Mouse (Mus musculus): Measurements from ENCODE around the gene Tmem94. TPM values are rescaled to one million over a fixed set of nuclear protein-coding genes. Genes with fewer than 3 reads are reported as not detected.

The Tmem94 gene
- polyA plus RNA-seq, 1 experiment: 84.7 TPM

DNA sequence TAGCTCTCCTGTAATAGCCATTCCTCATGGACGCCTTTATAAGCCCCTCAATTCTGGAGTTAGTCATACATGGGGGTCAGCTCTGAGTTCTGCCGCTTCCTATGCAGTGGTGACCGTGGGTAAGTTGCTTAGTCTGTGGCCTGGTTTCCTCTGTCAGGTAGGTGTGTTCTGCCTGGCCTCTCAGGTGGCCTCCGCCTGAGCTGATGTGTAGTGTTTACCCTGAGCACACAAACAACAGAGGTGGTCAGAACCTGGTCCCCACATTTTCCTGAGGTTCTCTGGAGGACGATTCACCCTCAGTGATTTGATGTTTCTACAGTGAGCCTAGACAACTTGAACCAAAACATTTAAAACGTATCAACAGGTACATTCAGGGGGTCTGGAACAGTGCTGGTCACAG, 66.8 kb downstream of the Tmem94 start:
- WGBS: 93% methylated on average over 6 of the region's 6 CpGs
- TF ChIP-seq POLR2A (IDR thresholded peaks at IDR 0.05; ENCODE audit: control insufficient read depth, extremely low read depth, insufficient read depth, low read length, poor library complexity) (no peak), CTCF (IDR thresholded peaks at IDR 0.05; ENCODE audit: borderline replicate concordance, control insufficient read depth, extremely low read depth, insufficient read depth, low read length, poor library complexity) (no peak)
- no peak for DNase-seq
- H3K27me3 ChIP-seq (ENCODE audit: control insufficient read depth, insufficient read depth, low read length): no peaks in the 10 kb centered on the region
- H3K4me1 ChIP-seq (replicated peaks; ENCODE audit: control insufficient read depth, insufficient read depth, low read length): no peaks in the 10 kb centered on the region
- no peak overlapping the region for H3K4me3 ChIP-seq (ENCODE audit: control insufficient read depth, insufficient read depth, low read length)
- no peaks in the 10 kb centered on the region for H3K36me3 ChIP-seq (ENCODE audit: control insufficient read depth, insufficient read depth, low read length)
- H3K27ac ChIP-seq (ENCODE audit: control insufficient read depth, insufficient read depth, low read length): no peak overlapping the region

DNA sequence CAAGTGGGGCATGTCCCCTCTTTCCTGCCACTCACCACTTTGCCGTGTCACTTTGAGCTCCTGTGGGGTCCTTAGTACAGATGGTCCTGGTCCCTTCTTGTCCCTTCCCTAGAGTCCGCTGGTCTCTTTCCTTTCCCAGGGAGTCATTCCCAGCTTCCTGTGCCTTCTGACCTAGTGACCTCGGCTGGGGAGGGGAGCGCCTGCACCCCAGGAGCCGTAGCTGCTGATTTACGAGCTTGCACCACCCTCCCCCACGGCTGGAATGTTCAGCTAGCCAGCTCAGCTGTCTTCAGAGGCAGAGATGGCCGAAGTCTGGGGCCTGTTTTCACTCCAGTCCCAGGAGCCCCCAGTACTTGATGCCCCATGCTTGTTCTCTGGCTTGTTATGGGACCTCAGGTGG, 67.3 kb downstream of the Tmem94 start:
- Histone ChIP-seq H3K4me3 (ENCODE audit: control insufficient read depth, insufficient read depth, low read length) (no peak overlapping the region), H3K36me3 (ENCODE audit: control insufficient read depth, insufficient read depth, low read length) (no peaks in the 10 kb centered on the region), H3K27ac (ENCODE audit: control insufficient read depth, insufficient read depth, low read length) (no peak overlapping the region), H3K27me3 (ENCODE audit: control insufficient read depth, insufficient read depth, low read length) (no peaks in the 10 kb centered on the region), H3K4me1 (replicated peaks; ENCODE audit: control insufficient read depth, insufficient read depth, low read length) (no peaks in the 10 kb centered on the region)
- TF ChIP-seq CTCF (IDR thresholded peaks at IDR 0.05; ENCODE audit: borderline replicate concordance, control insufficient read depth, extremely low read depth, insufficient read depth, low read length, poor library complexity) (no peak), POLR2A (IDR thresholded peaks at IDR 0.05; ENCODE audit: control insufficient read depth, extremely low read depth, insufficient read depth, low read length, poor library complexity) (no peak)
- 93% methylated on average over 8 of the region's 8 CpGs for WGBS
- no peak for DNase-seq

DNA sequence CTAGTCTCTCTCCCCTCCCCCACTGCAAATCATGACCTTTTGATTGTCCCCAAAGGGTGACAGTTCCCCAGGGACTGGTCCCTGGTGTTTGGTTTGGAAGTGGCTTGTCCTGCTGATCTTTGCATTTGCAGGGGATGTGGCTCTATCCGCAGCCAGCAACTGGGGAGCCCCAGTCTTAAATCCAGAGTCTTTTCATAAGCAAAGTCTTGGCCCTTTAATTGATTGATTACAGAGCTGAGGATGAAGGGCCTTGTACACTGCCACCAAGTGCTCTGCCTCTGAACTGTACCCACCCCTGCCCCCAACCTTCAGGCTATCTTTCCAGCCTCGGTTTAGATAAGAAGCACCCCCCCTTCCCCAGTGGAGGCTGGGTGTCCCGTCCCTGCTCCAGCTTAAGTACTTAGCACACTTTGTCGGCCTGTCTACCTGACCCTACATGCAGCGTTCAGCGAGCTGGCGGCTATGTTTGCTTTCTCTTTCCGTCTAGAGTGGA, 67.8 kb downstream of the Tmem94 start:
- Histone ChIP-seq H3K36me3 (ENCODE audit: control insufficient read depth, insufficient read depth, low read length) (no peaks in the 10 kb centered on the region), H3K4me3 (ENCODE audit: control insufficient read depth, insufficient read depth, low read length) (no peak overlapping the region), H3K27ac (ENCODE audit: control insufficient read depth, insufficient read depth, low read length) (no peak overlapping the region), H3K4me1 (replicated peaks; ENCODE audit: control insufficient read depth, insufficient read depth, low read length) (no peaks in the 10 kb centered on the region), H3K27me3 (ENCODE audit: control insufficient read depth, insufficient read depth, low read length) (no peaks in the 10 kb centered on the region)
- WGBS: 89% methylated on average over 8 of the region's 8 CpGs
- no peak for DNase-seq
- TF ChIP-seq CTCF (IDR thresholded peaks at IDR 0.05; ENCODE audit: borderline replicate concordance, control insufficient read depth, extremely low read depth, insufficient read depth, low read length, poor library complexity): no peak
- TF ChIP-seq POLR2A (IDR thresholded peaks at IDR 0.05; ENCODE audit: control insufficient read depth, extremely low read depth, insufficient read depth, low read length, poor library complexity): no peak

DNA sequence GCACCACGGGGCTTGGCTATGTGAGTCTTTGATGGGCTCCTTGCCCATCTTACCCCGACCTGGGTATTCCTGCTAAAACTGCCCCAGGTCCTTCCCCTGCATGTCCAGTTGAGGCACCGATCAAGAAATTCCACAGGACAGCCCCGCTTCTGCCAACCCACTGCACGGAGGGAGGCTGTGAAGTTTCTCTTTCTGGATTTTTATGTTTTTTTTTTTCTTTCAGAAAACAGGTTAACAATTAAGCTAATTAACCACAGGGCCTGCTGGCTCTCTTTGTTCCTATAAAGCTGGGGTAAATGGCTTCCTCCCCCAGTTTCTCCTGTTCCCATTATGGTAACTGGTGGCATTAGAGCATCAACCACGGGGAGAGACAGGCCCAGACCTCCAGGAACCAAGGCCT, 68.8 kb downstream of the Tmem94 start:
- Histone ChIP-seq H3K27me3 (ENCODE audit: control insufficient read depth, insufficient read depth, low read length) (no peaks in the 10 kb centered on the region), H3K4me3 (ENCODE audit: control insufficient read depth, insufficient read depth, low read length) (no peak overlapping the region), H3K4me1 (replicated peaks; ENCODE audit: control insufficient read depth, insufficient read depth, low read length) (no peaks in the 10 kb centered on the region), H3K27ac (ENCODE audit: control insufficient read depth, insufficient read depth, low read length) (no peak overlapping the region), H3K36me3 (ENCODE audit: control insufficient read depth, insufficient read depth, low read length) (no peaks in the 10 kb centered on the region)
- DNase-seq: no peak
- 91% methylated on average over 6 of the region's 6 CpGs for WGBS
- no peak for TF ChIP-seq POLR2A (IDR thresholded peaks at IDR 0.05; ENCODE audit: control insufficient read depth, extremely low read depth, insufficient read depth, low read length, poor library complexity)
- TF ChIP-seq CTCF (IDR thresholded peaks at IDR 0.05; ENCODE audit: borderline replicate concordance, control insufficient read depth, extremely low read depth, insufficient read depth, low read length, poor library complexity): no peak

DNA sequence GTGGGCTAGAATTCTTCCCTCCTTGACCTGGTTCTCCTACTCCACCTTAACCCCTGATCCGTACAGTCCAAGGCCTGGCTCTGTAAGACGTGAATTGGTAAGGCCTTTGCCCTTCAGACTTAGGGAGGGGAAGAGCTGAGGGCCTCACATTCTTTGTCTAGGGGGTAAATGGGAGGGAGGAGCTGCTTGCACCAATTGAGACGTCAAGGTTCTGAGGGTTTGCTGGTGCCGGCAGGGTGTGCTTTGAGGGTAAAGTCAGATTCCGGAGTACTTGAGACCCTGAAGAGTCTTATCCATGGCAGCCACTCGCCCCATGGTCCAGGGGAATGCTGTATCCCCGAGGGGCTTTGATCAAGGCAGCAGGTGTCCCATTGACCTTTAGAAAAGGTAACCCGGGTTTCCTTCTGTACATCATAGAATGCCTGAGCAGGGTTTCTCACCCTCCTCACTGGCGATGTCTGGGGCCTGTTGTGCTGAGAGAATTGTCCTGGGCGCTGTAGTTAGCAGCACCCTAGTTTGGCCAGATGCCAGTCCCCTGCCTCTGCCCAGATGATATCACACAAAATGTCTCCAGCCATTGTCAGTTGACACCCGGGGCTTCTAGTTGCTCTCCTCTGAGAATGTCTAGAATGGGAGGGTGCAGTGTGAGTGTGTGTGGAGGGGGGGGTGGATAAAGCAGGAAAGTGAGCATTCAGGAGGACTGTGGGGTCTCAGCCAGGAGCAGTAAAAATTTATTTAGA, 71.6 kb downstream of the Tmem94 start:
- Histone ChIP-seq H3K27ac (ENCODE audit: control insufficient read depth, insufficient read depth, low read length) (no peak overlapping the region), H3K4me1 (replicated peaks; ENCODE audit: control insufficient read depth, insufficient read depth, low read length) (no peaks in the 10 kb centered on the region), H3K36me3 (ENCODE audit: control insufficient read depth, insufficient read depth, low read length) (no peaks in the 10 kb centered on the region), H3K27me3 (ENCODE audit: control insufficient read depth, insufficient read depth, low read length) (no peaks in the 10 kb centered on the region), H3K4me3 (ENCODE audit: control insufficient read depth, insufficient read depth, low read length) (no peak overlapping the region)
- TF ChIP-seq POLR2A (IDR thresholded peaks at IDR 0.05; ENCODE audit: control insufficient read depth, extremely low read depth, insufficient read depth, low read length, poor library complexity) (no peak), CTCF (IDR thresholded peaks at IDR 0.05; ENCODE audit: borderline replicate concordance, control insufficient read depth, extremely low read depth, insufficient read depth, low read length, poor library complexity) (no peak)
- no peak for DNase-seq
- 89% methylated on average over 11 of the region's 11 CpGs for WGBS

DNA sequence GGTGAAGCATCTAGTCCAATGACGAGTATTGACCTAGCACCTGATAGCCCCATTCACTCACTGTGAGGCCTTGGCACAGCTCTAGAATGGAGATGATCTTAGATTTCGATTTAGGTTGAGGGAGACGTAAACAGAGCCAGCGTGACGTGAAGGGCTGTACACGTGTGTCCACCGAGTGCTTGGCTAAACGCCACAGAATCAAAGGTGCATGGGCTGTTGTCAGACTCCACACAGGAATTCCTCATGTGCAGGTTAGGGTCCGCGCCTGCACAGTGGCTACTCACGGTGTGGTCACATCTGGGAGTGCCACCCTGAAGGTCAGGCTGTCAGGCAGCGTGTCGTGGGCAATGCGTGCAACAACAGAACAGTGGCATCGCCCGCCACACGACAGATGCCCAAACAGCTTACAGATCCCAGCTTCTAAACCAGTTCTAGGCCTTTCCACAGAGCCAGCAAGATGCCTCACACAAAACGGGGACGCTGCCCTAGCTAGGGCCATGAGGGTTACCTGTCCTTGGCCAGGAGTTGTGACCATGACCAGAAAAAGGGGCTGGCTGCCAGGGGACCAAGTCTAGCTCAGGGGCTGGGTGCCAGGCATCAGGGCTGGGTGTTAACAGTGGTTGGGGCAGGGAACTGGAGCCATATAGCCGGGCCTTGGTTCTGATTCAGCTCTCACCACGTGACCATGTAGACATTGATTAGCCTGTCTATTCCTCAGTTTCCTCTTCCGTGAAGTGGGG, 72.5 kb downstream of the Tmem94 start:
- TF ChIP-seq POLR2A (IDR thresholded peaks at IDR 0.05; ENCODE audit: control insufficient read depth, extremely low read depth, insufficient read depth, low read length, poor library complexity): no peak
- TF ChIP-seq CTCF (IDR thresholded peaks at IDR 0.05; ENCODE audit: borderline replicate concordance, control insufficient read depth, extremely low read depth, insufficient read depth, low read length, poor library complexity): no peak
- Histone ChIP-seq H3K4me1 (replicated peaks; ENCODE audit: control insufficient read depth, insufficient read depth, low read length) (no peaks in the 10 kb centered on the region), H3K4me3 (ENCODE audit: control insufficient read depth, insufficient read depth, low read length) (no peak overlapping the region), H3K27ac (ENCODE audit: control insufficient read depth, insufficient read depth, low read length) (no peak overlapping the region), H3K27me3 (ENCODE audit: control insufficient read depth, insufficient read depth, low read length) (no peaks in the 10 kb centered on the region), H3K36me3 (ENCODE audit: control insufficient read depth, insufficient read depth, low read length) (no peaks in the 10 kb centered on the region)
- no peak for DNase-seq
- 97% methylated on average over 22 of the region's 22 CpGs for WGBS

Data from thymus, adult 2 months (tissue).